Mouse (Mus musculus): ENCODE data around the gene Smarcal1. TPM values are rescaled to one million over a fixed set of nuclear protein-coding genes. Genes with fewer than 3 reads are reported as not detected.

Gene Smarcal1
- total RNA-seq, 2 experiments from 2014 or later = 18.5 to 21.9 TPM

- DNase-seq (ENCODE audit: low spot score) = no peak
These were observed 5.7 kb downstream of the Smarcal1 start for GRCm38 (mm10) chr1:72588763-72589162.

GRCm38 (mm10) chr1:72590636-72591035 is 7.6 kb downstream of the Smarcal1 start:
- no peak for DNase-seq (ENCODE audit: low spot score)

- DNase-seq (ENCODE audit: low spot score) = no peak
These were observed 9.3 kb downstream of the Smarcal1 start for GRCm38 (mm10) chr1:72592350-72592749.

GRCm38 (mm10) chr1:72593340-72593951 is 10.4 kb downstream of the Smarcal1 start:
- peak; percentile 64 for DNase-seq (ENCODE audit: low spot score)

GRCm38 (mm10) chr1:72595686-72596085 is 12.6 kb downstream of the Smarcal1 start:
- no peak for DNase-seq (ENCODE audit: low spot score)

GRCm38 (mm10) chr1:72596231-72596630 is 13.2 kb downstream of the Smarcal1 start:
- DNase-seq (ENCODE audit: low spot score) = no peak

GRCm38 (mm10) chr1:72599146-72600101 is 16.4 kb downstream of the Smarcal1 start:
- DNase-seq (ENCODE audit: low spot score) = no peak

GRCm38 (mm10) chr1:72600778-72601177 is 17.7 kb downstream of the Smarcal1 start:
- peak; percentile 15 for DNase-seq (ENCODE audit: low spot score)

GRCm38 (mm10) chr1:72601233-72601632 is 18.2 kb downstream of the Smarcal1 start:
- no peak for DNase-seq (ENCODE audit: low spot score)

GRCm38 (mm10) chr1:72602186-72602585 is 19.1 kb downstream of the Smarcal1 start:
- no peak for DNase-seq (ENCODE audit: low spot score)

- DNase-seq (ENCODE audit: low spot score) = no peak
These were observed 19.8 kb downstream of the Smarcal1 start for GRCm38 (mm10) chr1:72602803-72603202.

- DNase-seq (ENCODE audit: low spot score) = no peak
These were observed 23.2 kb downstream of the Smarcal1 start for GRCm38 (mm10) chr1:72606186-72606673.

- DNase-seq (ENCODE audit: low spot score) = no peak
These were observed 26.1 kb downstream of the Smarcal1 start for GRCm38 (mm10) chr1:72609129-72609528.

GRCm38 (mm10) chr1:72609887-72610877 is 27.1 kb downstream of the Smarcal1 start:
- no peak for DNase-seq (ENCODE audit: low spot score)

- no peak for DNase-seq (ENCODE audit: low spot score)
These were observed 29.1 kb downstream of the Smarcal1 start for GRCm38 (mm10) chr1:72612172-72612571.

GRCm38 (mm10) chr1:72635221-72635620 is 52.2 kb downstream of the Smarcal1 start:
- no peak for DNase-seq (ENCODE audit: low spot score)

- DNase-seq (ENCODE audit: low spot score) = no peak
These were observed 57.8 kb downstream of the Smarcal1 start for GRCm38 (mm10) chr1:72640658-72641410.

GRCm38 (mm10) chr1:72673070-72673469 is 90.0 kb downstream of the Smarcal1 start:
- no peak for DNase-seq (ENCODE audit: low spot score)

Measured in gastrocnemius, adult 18-20 months (tissue).